Mouse (Mus musculus) heart, postnatal 36 days (tissue): Measurements from ENCODE around the gene Adcy6. TPM values are rescaled to one million over a fixed set of nuclear protein-coding genes. Genes with fewer than 3 reads are reported as not detected.
A peak's percentile ranks its signal among the peaks of the same experiment; 100 is the strongest.

Experiments
- DNase-seq, 2 experiments: peaks; one replicate each; pipeline ENCODE4 v3.0.0; 2021 to 2022
- intact Hi-C: fragments of 180-260 bp; cut with DNase I; formaldehyde crosslinking; loops from one replicate; pipeline ENCODE4 v1.15.1; 2025
- total RNA-seq, 2 experiments: library from RNA; stranded (reverse); gene quantifications; 2 replicates each; pipeline ENCODE4 v1.2.3; 2021

The Adcy6 gene
- total RNA-seq, 2 experiments from 2014 or later = 207 TPM

DNA sequence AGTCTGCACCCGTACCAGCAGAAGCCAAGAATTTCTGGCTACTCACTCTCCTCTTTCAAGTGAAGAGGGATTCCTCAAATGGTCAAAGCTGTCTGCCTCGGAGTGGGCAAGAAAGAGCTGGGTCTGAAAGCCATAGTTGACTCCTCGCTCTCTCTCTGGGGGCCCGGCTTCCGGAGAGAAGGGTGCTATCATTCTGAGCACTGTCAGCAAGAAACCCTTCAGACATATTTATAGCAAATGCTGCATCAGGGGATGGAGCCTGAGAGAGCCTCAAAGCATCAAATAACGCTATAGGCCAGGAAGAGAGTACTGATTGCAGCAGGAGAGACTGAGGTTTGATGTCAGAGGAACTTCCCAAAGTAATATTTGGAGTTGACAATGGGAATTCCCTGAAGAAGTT is 19.6 kb upstream of the Adcy6 start:
- intact Hi-C loops = no loop called here
- no peak for DNase-seq

DNA sequence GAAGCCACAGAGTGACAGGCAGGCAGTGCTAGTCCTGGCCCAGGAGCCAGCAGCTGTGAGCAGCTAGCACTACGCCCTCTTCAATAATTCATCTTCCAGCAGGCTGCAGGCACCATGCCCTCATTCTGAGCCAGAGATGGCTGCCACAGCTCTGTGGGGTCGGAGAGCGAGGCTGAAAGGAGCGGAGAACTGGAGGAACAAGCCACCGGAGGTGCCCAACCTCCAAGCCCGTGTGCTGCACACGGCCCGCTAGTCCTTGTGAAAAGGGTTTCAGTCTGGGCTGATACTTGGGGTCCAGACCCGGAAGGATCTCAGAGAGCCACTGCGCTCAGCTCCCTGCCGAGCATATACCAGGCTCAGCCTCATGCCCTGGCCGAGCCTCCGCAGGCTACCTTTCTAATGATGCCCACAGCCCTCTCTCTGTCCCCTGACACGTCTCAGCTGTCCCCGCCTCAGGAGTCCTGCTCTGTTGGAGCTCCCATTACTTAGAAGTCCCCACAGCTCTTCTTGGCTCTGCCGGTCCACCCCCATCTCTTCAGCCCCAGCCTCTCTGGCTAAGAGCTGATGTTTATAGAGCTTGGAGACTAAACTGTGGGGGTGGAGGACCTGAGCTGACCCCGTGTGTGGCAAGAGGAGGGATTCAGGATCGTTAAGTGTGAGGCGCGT is 18.8 kb upstream of the Adcy6 start:
- no peak for DNase-seq
- intact Hi-C loops = no loop called here

DNA sequence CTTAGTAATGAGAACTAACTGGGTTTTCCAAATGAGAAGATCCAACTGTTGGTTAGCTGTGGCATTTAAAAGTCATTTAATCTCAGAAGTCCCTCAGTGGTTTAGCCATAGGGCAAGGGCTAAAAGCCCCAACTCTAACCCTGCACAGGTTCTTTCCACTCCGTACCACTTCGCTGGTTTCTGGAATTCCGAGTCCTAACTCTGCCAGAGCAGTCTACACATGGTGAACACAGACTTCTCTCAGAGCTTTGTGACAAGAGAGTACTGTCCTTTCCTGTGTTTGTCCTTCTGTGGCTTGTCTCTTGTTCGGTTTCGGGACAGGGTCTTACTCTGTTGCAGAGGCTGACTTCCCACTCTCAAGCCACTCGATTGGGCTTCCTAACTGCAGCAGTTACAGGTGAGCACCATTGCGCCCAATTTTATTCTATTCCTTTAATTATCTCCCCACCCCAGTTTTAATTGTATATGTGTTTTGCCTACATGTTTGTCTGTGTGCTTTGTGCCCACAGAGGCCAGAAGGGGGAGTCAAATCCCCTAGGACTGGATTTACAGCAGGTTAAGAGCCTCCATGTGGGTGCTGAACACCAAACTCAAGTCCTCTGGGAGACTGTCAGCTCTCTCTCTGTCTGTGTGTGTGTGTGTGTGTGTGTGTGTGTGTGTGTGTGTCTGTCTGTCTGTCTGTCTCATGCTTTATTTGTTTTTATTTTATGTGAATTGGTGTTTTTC is 16.8 kb upstream of the Adcy6 start:
- DNase-seq = no peak
- intact Hi-C loops = no loop called here

DNA sequence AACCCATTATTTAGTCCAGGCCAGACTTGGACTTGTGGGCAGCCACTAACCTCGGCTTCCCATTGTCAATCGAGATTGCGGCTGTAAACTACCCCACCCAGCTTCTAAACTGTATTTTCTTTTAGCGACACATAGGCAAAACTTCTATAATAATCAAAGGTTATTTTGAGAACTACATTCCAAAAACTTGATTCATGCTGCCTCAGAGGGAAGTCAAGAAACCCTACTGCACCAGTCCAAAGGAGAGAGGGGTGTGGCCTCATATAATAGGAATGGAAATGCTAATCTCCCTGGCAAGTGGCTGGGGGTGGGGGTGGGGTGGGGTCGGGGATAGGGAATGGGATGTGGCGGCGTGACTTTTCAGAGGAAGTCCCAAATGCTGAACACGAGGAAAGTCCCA is 16.2 kb upstream of the Adcy6 start:
- intact Hi-C loops = no loop called here
- DNase-seq = no peak

DNA sequence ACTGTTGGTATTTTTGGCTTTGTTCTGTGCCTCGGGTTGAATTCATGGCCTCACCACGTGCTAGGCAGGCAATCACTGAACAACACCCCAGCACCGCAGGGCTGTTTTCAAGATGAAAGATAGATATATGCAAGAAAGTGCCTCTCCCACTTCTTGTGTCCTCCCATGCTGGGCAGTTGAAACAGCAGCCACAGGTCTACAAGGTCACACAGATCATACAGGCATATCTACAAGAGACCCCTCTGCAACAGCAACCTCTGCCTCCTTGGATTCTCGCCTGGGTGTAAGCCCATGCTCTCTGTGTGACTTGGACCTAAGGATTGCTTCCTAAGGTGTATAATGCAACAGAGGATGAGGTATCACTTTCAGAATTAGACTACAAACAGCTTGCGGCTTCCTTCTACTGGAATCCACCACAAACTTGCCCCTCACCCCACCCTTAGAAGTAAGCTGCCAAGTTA is 13.5 kb upstream of the Adcy6 start:
- intact Hi-C loops = no loop called here
- no peak for DNase-seq

DNA sequence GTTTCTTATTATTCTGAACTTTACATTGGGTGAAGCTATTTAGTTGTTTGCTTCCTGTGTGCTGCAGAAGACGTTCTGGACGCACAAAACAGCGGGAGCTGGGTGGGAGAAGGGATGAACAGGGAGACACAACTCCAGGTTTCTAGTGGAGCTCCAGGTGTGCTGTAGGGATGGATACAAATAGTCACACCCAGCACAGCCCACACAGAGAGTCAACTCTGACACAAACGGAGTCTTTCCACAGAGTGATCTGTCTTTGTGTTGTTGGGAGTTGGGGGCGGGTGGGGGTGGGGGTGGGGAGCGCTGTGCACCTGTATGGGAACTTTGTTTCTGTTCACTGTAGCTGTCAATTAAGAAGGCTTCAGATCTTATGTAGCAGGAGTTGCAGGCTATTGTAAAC is 12.8 kb upstream of the Adcy6 start:
- intact Hi-C loops = no loop called here
- no peak for DNase-seq

DNA sequence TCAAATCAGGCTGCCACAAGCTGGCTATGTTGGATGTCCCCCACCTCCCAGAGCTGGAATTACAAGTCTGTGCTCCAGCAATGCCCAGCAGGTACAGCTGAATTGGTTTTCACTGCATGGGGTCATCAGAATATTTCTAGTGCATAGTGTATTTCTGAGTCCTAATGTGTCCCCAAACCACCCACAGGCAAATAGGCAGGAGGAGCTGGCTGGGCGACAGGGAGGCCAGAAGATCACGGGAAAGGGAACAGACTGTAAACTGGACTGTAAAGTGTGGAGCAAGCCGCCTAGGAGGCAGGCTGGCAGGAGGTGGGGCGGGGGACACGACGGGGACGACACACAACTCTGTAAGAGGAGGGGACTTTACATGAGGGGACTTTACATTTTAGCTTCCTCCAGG is 12.3 kb upstream of the Adcy6 start:
- DNase-seq = no peak
- intact Hi-C loops = no loop called here

DNA sequence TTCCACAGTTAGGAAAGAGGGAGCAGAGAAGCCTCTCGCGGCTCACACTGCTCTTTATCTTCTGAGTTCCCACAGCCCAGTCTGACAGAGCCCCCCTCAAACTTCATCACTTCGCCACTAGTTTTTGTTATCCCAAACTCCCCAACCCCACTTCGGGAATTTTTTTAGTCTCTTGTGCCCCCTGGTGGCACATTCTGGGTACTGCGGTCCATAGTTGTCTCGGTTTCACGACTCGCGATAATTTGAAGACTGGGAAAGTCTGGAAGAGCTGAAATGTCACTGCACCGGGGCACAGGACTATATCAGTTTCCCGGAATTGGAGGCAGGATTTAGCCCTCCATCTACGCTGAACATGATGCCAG is 7.3 kb upstream of the Adcy6 start:
- intact Hi-C loops = loop anchor here (2.0 kb wide), 1 partner anchor 106 kb away; no protein-coding TSS in a partner anchor
- peak; percentile 88 to 91 for DNase-seq

DNA sequence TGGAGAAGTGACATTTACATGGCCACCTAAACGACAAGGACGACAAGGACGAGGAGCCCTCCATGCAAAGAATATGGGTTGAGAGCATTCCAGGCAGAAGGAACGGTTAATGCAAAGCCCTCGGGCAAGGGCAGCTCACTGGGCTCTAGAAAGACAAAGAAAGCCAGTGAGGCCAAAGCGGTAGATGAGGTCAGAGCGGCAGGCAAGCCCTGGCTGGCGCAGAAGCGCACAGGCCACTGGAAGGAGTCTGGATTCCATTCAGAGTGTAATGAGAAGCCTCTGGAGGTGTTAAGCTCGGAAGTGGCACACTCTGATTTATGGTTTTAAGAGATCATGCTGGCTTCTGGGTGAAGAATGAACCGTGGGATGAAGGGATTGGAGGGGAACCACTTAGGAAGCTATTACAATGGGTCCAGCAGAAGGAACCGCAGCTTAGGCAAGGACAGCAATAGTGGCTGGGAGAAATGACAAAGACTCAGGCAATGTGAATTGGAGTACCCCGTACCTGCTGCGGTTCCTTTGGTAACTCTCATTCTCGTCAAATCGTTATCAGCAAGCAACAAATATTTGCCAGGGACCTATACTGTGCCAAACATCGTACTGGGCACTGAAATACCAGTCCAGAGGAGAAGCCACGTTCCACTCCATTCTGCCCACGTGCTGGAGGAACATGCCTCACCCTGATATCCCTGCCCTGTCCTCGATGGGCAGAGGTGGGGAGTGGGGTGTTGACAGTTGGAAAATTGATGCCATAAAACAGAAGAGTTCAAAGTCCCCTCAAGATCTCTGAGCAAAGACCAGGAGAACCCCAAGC is 6.7 kb upstream of the Adcy6 start:
- intact Hi-C loops = loop anchor here (1.0 to 2.0 kb wide), 2 partner anchors 36 to 106 kb away; no protein-coding TSS in a partner anchor
- DNase-seq = no peak

DNA sequence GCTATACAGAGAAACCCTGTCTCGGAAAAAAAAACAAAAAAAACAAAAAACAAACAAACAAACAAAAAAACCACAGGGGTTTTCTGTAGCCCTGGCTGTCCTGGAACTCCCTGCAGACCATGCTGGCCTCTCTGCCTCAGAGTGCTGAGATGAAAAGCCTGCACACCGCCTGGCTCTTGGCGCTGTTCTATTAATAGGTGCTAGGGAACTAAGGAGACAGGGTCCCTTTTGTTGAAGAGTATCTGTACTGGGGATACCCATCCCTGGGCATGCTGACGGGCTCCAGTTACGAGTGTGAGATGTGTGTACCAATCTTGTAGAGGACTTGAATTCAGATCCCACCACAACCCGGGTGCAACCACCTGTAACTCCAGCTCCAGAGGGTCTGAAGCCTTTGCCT is 5.9 kb upstream of the Adcy6 start:
- intact Hi-C loops = loop anchor here (1.0 to 2.0 kb wide), 2 partner anchors 35 to 105 kb away; no protein-coding TSS in a partner anchor
- DNase-seq = no peak

DNA sequence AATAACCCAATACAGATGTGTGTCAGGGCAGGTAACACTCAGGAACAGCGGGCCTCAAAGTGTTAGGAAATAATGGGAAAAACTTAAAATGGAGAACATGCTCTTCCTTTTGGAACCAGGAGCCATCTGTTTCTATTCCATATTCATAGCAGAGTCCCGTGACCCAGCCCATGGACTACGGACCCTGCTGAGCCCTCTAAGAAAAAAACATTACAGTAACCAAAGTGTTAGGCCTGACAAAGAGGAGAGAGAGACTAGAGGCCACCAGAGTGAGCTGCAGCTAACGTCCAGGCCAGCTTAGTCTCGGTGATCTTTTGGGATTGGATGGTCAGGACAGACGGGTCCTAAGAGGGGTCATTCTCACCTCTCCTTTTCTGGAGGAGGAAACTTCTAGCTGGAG is 5.1 kb upstream of the Adcy6 start:
- DNase-seq = no peak
- intact Hi-C loops = no loop called here

DNA sequence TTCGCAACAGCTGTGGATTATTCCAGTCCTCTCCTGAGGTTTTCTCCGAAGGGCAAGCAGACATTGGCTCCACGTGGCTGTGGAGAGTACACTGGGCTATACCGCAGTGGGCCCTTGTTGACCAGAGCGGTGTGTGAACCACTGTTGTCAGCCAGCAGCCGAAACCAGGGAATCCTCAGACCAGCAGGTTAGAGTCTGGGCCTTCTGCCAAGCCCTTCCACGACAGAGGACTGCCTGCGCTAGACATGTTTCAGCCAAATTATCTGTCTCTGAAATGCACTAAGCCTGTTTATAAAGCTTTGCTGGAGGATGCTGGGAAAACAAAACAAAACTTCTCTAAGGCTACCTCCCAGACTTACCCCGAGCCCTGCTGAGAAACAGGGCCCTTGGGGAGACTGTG is 4.7 kb upstream of the Adcy6 start:
- no peak for DNase-seq
- intact Hi-C loops = no loop called here

DNA sequence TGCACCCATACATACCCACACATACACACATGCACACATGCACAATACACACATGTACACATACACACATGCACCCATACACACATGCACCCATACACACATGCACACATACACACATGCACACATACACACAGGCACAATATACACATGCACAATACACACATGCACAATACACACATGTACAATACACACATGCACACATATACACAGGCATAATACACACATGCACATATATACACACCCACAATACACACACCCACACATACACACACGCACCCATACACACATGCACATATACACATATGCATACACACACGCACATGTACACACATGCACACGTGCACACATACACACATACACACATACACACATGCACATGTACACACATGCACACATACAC is 2.4 kb upstream of the Adcy6 start:
- DNase-seq = no peak

DNA sequence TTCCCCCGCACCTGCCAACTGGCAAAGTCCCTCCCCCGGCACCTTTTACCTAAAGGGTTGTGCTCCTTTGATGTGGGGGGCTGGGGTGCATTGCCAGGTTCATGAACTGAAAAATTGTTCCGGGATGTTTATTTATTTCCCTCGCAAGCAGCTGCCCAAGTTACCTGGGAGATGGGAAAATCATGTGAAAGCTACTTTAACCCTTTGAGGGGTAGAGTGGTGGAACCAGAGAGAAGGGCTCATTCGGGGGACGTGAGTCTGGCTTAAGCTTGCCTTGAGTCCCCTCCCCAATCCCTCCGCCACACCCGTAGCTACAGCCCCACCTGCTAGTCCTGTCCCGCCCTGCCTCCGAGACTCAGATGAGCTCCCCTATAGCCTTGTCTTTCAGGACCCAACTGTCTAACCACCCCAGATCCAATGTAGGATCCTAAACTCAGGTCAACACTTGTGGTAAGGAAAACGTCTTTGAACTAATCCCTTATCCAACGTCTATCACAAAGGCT is 306 bp upstream of the Adcy6 start:
- intact Hi-C loops = no loop called here
- DNase-seq = no peak

More for the DNA sequence above, 2.4 kb upstream of the Adcy6 start:
- intact Hi-C loops = no loop called here

DNA sequence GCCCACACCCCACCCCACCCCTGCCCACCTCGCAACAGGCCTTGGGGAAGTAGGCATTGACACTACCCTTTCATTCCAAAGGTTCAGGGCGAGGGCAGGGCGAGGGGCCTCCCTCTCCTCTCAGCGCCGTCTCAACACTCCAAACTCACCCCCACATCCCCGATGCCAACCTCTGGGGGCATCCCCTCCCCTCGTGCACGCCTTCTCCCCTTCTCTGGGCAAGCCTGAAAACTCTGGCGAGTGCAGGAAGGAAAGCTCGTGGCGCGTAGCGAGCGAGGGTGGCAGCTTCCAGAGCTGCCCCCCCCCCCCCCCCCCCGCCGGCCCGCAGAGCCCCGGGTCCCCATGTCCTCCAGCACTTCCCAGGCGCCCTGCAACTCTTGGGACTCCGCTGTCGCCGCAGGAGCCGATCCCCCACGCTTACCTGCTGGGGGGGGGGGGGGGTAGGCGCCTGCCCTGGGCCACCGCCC is 1.1 kb downstream of the Adcy6 start:
- DNase-seq = peak in 1 of 2 experiments; percentile 56
- intact Hi-C loops = no loop called here

DNA sequence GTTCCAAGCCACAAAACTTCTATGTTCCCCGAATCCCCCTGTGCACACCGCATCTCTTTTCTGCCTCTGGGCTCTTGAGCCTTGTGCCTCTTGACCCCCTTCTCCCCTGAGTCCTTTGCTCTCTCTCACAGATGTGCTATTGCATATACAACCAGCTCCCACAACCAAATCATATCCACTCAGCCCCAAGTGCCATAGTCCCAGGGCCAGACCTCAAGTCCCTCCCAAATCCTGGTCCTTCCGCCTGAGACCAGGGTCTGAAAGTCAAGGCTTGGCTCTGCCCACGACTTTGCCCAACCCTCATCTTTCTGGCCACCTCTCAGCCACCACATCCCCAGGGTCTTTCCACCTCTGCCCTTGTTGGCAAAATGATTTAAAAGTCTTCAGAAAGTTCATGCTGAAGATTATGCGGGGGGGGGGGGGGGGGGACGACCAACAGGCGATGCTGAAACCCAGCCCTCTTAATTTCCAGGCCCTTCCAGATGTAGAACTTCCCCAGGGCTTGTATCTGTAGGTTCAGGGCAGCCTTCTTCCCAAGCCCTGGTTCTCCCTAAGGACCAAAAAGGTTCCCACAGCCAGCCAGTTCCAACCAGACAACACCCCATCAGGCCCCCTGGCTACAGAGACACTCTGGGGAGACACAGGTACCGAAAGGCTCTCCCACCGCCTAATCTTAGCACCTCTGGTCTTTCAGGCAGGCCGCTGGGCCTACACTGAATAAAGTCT is 1.7 kb downstream of the Adcy6 start:
- DNase-seq = no peak
- intact Hi-C loops = no loop called here

DNA sequence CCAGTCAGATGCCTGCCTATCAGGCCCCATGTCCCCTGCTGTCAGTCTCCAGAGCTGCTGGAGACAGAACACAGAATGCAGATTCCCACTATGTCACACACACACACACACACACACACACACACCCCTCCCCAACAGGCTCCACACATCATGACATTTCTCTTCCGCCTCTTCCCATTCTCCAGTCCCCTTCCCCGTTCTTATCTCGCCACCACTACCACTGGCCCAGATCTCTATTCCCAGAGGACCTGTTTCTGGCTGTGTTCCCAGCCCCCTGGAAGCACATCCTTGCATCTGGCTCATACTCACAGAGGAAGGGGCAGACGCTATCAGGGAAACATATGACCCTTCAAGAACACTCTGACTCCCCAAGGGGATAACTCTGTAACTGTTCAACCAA is 2.3 kb downstream of the Adcy6 start:
- intact Hi-C loops = no loop called here
- peak; percentile 84 to 86 for DNase-seq

DNA sequence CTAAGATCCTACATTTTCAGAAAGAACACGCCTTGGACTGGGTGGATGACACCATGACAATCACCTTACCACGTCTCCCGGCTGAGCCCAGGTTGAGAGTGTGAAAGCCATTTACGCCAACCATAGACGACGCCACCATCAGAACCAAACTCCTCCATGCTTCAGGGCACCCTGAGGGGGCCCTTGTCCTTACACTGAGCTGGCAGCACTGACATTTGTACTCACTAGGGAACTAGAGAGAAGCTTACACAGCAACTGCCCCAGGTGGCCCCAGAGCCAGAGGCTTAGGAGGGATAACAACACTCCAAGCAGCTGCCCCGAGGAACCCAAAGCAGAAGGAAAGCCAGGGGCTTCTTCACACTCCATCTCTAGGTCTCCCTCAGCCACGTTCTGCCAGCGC is 3.1 kb downstream of the Adcy6 start:
- DNase-seq = no peak
- intact Hi-C loops = no loop called here

DNA sequence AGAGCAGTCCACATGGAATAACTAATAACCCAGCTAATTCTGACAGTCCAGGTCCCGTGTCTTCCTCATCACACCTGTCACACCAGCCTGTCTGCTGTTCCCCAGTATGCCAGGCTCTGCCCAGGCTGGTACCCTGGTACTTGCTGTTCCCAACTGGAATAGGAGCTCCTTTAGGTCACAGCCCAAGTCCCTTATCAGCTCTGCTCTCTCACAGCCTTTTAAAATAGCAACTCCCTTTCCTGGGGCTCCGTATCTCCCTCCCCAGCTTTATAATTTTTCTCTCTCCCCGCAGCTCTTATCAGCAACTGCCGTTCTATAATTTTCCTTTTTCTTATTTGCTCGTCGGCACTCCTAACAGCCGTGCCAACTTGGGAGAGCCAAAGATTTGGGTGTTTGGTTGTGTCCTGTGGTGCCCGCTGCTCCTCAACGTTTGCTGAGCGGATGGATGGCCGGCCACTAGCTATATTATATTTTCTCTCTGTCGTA is 3.8 kb downstream of the Adcy6 start:
- intact Hi-C loops = no loop called here
- no peak for DNase-seq

DNA sequence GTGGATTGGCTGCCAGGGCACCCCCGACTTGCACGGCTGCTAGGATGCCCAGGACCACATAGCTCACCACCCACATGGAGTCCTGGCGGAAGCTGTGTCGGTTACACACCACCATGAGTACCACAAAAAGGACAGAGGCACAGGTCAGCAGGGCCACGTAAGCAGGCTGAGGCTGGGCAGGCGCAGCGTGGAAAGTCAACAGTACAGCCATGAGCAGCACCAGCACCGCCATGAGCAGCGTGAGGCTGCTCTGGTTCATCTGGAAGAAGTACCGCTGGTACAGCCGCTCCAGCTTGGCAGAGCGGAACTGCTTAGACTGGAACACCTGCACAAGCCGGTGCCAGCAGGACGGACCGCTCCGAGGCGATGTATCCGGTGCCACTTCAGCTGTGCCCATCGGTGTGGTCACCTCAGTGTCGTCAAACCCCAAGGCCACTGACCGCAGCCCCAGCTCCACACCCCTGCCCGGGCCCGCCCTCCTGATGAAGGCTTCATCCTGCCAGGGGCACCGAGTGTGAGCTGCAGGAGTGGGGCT is 5.8 kb downstream of the Adcy6 start:
- intact Hi-C loops = no loop called here
- no peak for DNase-seq
